Mouse (Mus musculus) cerebellum, adult 2 months (tissue): ENCODE data around the gene Duoxa1.

ENCODE experiments used
- CTCF ChIP-seq: fragments of 200-500 bp; IDR thresholded peaks from 2 replicates; pipeline ENCODE4 v1.5.1; 2011; ENCODE audit warnings: low read depth, mild to moderate bottlenecking, control low read depth, low read length, moderate library complexity, borderline replicate concordance; ENCODE audit not compliant: insufficient read depth
- POLR2A ChIP-seq: fragments of 200-500 bp; IDR thresholded peaks from 2 replicates; pipeline ENCODE4 v1.6.1; 2011; ENCODE audit warnings: low read length, control low read depth, borderline replicate concordance; ENCODE audit not compliant: insufficient read depth

- TF ChIP-seq POLR2A (no peak), CTCF (no peak)
Observed at GRCm38 (mm10) chr2:122317384-122317783, 3.9 kb upstream of the Duoxa1 start.
